Mouse (Mus musculus) inflammation-experienced regulatory T-cells, adult 6 months (primary cell): ENCODE data around the gene Tomm40. TPM values are rescaled to one million over a fixed set of nuclear protein-coding genes. Genes with fewer than 3 reads are reported as not detected.

Experiments
- ATAC-seq: one replicate; pipeline ENCODE4 v1.8.0; 2017
- polyA plus RNA-seq, 3 experiments: library from polyadenylated mRNA; unstranded; fragments of 100-300 nt; shearing (Covaris generic); gene quantifications; one replicate each; pipeline ENCODE4 v1.2.1; 2017

Tomm40 gene
- polyA plus RNA-seq, 3 experiments from 2014 or later, result 7.3 to 10.5 (median 8.0) TPM

DNA sequence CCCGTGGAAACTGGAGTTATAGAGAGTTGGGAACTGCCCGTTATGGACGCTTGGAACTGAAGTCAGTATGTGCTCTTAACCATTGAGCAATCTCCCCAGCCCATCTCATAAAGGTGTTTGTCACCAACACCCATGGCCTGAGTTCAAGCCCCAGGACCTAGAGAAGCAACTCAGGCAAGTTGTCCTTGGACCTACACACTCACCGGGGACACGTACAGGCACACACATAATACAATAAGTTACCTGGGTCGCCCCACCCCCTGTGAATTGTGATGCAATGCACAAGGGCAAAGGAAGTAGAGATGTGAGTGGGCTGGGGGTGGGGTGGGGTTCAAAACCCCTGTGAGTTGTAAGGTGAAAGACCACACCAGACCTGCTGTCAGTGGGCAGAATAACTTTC is 28.7 kb downstream of the Tomm40 start:
- ATAC-seq, result no peak

DNA sequence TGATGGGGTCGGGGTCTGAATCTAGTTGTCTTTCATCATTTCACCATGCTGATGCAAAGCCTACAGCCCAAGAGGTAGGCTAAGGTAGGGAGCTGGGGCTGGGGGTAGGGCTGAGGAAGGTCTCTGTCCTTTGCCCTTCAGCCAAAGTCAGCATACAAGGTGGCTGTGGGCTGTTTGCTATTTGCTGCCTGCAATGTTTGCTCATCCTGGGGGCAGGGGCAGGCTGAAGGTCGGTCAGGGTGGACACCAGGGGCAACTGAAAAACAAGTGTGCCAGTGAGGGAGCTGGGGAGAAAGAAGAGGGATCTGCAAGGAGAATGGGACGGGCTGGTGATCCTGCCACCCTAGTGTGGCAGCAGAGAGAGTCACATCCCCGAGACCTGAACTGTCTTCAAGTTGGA is 29.9 kb downstream of the Tomm40 start:
- no peak for ATAC-seq

DNA sequence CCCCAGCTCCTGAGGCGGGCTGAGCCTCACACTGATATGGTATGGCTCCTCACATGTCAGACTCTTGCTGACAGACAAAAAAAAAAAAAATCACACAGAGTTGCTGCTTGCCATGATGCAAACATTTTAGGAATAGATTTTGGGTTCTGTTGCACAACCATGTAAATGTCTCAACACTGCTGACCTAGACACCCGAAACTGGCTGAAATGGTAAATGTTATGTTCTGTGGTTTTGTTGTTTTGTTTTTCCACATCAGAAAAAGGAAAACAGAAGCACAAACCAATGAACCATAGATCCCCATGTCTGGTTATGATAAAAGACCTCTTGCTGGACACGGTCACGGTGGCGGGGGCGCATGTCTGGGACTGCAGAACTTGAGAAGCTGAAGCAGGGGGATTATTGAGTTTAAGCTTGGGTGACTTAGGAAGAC is 31.5 kb downstream of the Tomm40 start:
- no peak for ATAC-seq

DNA sequence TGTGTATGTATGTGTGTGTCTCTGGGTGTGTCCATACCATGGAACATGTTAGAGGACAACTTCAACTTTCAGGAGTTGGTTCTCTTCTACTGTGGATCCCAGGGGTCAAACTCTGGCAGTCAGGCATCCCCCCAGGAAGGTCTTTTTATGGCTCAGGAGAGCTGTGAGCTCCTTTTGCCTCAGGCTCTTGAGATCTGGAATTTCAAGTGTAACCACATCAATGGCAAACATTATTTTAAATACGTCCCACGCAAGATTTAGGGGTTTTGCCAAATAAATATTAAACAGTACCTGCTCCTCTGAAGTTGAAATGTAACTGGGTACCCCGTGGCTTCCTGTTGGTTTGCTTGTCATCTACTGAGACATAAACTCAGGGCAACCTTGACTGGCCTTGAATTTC is 32.3 kb downstream of the Tomm40 start:
- no peak for ATAC-seq

DNA sequence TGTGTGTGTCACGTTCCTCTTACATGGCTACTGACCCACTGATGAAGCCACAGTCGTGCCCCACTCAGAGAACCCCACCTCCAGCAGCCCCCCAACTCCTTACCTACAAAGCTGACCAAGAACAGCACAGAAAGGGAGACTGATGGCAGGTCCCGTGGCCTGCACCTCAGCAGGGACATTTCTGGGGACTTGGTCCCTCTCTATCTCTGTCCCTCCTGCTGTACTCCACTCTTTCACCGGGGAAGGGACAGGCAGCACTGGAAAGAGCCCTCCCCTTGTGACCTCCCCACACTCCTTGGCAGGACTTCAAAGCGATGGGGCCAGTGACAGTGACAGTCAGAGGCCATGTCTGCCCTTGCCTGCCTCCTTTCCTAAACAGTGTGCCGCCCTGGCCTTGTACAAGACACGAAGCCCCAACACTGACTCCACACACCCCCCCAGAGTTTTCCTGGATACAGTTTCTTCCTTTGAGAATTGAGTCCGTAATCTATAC is 34.0 kb downstream of the Tomm40 start, which contains the start of the genes Gm44805 and Apoc4:
Gene Gm44805 (minus strand): TSS at position 222 of the 493 bp plus-strand sequence.
Gene Apoc4 (minus strand): TSS at position 278 of the 493 bp plus-strand sequence.
- ATAC-seq, result no peak

DNA sequence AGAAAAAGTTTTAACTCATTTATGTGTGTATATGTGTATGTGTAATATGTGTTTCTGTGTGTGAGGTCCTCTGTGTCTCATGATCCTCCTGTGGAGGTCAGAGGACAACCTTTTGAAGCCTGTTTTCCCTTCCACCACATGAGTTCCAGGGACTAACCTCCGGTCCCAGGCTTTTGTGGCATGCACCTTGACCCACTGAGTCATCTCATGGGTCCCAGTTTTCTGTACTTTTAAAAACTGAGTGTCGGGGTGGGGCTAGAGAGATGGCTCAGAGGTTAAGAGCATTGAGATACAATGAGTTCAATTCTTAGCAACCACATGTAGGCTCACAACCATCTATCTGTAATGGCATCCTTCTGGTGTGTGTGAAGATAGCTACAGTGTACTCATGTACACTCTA is 34.5 kb downstream of the Tomm40 start:
- no peak for ATAC-seq

DNA sequence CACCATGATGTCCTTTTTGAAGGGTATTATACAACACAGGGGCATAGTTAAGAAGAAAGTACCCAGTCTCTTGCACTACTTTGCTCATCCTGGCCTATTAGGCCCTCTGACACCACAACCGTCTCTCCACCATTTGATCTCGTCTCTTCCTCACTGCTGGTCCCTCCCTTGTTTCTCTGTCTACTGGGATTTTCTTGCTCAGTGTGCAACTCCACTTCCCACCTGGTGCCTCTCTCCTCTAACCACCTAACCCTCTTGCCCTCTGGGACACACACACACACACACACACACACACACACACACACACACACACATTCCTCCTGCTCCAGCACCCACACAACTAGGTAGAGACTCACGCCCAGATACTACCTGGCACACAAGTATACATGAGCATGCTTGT is 36.3 kb downstream of the Tomm40 start:
- ATAC-seq, result no peak

DNA sequence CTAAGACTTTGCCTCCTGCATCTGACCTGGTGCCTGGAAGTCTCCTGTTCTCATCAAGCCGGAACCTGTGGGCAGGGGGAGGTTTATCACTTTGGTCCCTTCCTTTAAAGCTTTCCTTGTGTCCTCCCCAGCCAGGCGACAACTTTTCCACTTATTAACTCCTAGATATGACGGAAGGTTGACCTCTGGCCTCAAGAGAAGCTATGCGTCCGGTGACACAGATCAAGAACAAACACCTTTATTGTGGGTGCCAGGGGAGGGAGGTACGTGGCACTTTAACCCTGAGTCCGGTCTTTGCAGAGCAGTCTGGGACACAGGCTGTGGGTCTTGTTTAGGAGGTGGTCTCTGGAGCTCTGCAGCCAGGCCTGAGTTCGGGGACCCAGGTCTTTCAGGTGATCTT is 37.4 kb downstream of the Tomm40 start, which contains the start of gene Apoc2:
Gene Apoc2 (minus strand): TSS at position 70 of the 400 bp plus-strand sequence.
- no peak for ATAC-seq

DNA sequence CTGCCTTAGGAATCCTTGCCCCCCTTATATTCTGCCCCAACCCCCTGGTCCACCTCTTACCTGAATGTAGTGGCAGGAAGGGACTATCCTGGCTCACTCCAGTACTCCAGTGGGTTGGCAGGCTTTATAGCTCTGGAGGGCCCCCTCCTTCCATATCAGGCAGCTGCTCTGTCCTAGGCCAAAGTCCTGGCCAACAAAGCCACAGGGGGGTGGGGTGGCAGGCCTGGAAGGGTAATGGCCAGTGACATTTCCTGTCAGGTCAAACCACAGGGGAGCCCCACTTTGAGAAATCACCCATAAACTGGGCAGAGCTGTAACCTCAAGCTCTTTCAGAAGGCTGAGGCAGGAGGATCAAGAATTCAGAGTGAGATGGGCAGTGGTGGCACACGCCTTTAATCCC is 38.6 kb downstream of the Tomm40 start:
- ATAC-seq, result no peak

DNA sequence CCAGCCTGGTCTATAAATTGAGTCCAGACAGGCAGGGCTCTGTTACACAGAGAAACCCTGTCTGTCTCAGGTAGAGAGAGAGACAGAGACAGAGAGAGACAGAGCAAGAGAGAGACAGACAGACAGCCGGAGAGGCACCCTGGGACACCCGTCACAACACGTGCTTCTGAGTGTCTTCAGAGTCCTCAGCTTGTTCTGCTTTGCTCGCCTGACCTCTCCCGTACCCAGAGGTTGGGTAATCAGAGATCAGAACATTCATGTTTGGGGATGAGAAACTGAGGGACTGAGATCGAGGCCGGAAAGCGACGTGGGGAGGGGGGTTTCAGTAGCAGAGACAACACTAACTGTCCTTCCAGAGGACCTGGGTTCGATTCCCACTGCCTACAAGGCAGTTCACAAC is 39.4 kb downstream of the Tomm40 start:
- no peak for ATAC-seq

DNA sequence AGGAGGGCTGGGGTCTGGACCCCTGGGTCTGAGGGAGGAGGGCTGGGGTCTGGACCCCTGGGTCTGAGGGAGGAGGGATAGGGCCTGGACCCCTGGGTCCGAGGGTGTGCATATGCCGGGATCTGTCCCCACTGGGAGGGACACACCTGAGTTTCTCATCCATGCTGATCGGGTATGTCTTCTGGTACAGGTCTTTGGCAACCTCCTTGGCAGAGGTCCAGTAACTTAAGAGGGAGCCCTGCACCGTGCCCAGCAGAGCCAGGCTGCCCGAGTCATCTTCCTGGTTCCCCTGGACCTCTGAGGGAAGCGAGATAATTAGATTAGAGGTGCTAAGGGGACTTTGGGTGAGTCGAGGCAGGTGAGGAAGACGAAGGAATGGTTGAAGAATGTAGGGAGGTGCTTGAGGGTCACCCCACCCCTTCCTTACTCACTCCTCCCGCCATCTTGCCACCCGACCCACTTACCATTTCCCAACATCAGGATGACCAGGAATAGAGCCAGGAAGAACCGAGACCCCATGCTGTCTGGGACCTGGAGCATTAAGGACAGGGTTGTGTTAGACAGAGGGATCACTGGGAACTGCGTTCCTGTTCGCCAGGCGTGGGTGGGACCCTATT is 42.0 kb downstream of the Tomm40 start:
- ATAC-seq, result no peak

DNA sequence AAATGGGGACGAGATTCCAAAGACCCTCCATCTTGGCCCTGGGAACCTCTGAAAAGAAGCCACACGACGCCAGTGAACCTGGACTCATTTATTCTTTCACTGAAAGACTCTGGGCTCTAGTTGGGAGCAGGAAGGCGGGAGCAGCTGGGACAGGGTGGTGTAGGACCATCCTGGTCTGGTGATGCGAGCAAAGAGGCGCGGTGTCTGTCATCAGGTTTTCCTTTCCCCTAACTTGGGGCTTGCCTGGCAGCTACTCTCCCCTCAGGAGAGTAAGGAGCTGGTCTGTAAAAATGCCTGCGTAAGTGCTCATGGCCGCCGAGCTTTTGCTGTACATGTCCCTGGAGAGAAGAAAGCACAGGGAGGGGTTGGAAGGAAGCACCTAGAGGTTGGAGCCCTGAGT is 43.7 kb downstream of the Tomm40 start:
- no peak for ATAC-seq

DNA sequence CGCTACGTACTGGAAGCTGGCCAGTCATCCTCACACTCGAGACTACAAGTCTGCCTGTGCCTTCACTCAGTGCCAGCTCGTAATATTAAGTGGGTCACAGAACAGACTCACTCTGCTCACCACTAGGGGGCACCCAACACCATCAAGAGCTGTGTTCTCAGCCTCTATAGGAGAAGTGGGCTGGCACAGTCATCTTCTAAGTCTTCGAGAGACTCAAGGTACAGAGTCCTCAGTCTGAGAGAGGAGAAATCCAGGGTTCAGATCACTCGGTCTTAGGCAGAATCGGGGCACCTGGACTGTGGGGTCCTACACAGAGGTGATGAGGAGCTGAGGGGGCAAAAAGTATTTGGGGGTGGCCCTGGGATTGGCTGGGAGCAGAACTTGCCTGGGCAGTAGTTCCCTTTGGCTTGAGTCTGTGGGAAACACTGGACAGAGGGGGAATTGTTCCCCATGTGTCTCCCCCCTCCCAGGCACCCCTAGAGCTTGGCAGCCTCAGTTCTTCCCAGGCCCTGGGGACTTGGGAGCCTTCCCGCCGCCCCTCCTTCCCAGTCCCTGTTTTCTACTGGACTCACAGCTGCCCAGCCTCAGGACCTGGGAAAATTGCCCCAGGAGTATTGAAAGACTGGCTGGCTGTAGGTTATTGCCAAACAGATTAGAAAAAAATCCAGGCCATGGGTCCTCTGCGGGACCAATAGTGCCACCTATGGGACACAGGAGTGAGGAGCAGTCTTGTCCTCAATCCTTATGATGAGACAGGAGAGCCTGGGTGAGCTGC is 46.1 kb downstream of the Tomm40 start:
- ATAC-seq, result peak; percentile 67

DNA sequence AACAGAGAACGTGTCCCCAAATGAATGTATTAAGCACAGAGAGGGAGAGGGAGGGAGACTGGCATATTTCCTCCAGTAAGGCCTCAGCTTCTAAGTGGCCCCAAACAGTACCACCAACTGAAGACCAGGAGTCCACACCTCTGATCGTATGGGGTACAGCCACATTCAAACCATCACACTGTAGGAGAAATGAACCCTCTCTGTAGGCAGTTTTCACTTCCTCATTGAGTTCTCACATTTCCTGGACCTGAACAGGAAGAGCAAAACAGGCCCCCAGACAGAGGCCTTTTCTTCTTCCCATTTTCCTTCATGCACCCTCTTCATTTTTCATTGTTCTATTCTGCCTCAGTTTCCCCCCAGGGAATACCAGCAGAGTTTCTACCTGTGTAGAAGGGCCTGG is 47.8 kb downstream of the Tomm40 start:
- ATAC-seq, result no peak

DNA sequence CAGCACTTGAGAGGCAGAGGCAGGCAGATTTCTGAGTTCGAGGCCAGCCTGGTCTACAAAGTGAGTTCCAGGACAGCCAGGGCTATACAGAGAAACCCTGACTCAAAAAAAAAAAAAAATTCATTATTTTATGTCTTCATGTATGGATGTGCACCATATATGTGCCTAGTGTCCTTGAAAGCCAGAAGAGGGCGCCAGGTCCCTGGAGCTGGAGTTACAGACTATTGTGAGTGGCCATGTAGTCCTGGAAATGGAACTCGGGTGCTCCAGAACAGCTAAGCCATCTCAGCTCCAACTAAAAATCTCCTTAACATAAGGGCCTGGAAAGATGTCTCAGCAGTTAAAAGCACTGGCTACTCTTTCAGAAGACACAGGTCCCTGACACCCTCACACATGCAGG is 48.5 kb downstream of the Tomm40 start:
- no peak for ATAC-seq

DNA sequence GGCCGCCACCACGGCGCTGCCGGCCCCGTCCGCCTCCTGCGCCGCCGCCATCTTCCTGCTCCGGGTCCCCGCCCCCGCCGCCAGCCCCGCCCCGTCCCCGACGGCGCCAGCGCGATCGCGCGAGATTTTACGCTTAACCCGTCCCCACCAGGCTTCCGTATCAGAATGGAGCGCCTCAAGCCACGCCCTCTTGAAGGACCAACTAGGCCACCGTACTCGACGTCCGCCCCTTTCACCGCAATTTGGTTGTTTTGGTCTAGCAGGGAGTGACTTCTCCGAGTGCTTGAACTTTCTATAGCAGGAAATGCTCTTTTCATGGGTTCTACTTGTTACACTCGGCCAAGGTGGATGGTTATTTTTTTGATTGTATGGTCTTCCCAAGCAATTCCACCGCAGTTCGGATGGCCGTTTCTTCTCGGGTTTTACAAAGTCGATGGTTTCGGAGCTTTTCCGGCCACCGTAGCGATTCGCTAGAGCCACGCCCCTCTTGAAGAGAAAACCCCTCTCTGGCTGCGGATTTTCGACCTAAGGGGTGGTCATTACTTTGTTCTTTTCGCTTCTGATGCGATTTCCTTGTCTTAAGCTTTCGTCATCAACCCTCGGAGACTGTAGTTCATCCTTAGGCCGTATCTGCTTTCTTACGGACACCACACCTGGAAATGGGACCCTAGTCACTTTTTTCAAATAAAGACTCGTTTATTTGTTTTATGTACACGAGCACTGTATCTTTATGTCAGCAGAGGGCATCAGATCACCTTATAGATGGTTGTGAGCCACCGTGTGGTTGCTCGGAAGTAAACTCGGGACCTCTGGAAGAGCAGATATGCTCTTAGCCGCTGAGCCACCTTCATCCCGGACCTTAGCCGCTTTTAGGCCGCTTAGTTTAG is 50.0 kb downstream of the Tomm40 start, which contains the start of gene Clptm1:
Gene Clptm1 (minus strand): TSS at position 79 of the 887 bp plus-strand sequence.
- ATAC-seq, result peak; percentile 68

DNA sequence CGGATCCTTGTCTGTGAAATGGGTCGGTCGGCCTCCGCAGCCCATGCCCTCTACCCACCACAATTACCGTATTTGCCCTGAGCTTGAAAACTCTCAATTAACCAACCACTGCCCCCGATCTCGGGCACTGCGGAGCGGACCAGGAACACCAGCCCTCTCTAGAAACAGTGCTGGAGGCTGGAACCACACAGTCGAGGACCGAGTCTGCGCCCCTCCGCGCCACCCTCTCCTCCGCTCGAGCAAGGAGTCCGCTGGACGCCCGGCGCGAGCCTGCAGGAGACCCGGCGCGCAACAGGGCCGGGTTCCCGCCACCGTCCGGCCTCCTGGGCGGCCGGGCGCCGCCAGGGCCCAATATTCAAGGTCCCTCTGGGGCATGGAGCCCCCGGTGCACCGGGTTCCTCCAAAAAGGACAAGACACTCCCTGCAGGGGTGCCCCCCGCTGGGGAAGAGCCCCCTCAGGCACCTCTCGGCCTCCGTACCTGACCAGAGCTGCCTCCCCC is 50.7 kb downstream of the Tomm40 start:
- ATAC-seq, result peak; percentile 5

DNA sequence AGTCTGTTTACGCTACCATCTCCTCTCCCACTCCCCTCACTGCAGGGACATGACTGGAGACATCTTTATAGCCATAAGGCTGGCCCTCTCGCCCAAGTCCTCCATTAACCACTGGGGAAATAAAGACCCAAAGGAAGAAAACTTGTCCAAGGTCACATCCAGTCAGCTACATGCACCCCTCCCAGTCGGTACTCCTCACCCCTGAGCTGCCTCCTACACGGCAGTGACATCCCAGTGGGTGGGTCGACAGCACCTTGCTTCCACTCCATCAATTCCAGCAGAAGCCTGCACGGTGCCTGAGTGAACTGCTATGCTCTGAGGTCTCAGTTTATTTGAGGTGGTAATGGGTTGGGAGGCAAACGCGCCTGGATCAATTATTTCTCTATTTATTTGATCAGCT is 51.3 kb downstream of the Tomm40 start:
- no peak for ATAC-seq

DNA sequence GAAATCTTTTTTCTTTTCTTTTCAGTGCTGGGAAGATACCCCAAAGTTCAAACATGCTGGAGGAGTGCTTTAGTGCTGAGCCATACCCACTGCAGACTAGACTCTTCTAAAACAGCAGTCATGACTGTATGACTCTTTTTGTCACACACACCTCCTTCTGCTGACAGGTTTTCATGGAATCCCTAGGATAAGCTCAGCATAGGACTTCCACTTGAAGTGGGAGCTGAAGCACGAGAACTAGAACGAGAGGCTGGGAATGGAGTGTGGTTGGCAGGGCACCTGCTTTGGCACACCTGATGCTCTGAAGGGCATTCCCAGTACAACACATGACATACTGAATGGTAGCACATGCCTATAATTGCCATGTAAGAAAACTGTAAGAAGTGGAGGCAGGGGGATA is 62.6 kb downstream of the Tomm40 start:
- ATAC-seq, result no peak
